Mouse (Mus musculus) neural tube, embryonic 11.5 days (tissue): Measurements from ENCODE around the gene Tln2. TPM values are rescaled to one million over a fixed set of nuclear protein-coding genes. Genes with fewer than 3 reads are reported as not detected.
A peak's percentile ranks its signal among the peaks of the same experiment; 100 is the strongest.

ENCODE experiments used
- ATAC-seq: fragments of 200-750 bp; cut with Nextera tagmentation; 2 replicates; pipeline ENCODE4 v1.8.0; 2017; ENCODE audit warnings: moderate number of reproducible peaks, mild to moderate bottlenecking, moderate TSS enrichment, moderate library complexity; ENCODE audit not compliant: insufficient read depth, low FRiP score, low TSS enrichment
- DNase-seq: peaks from one replicate; pipeline ENCODE4 v3.0.0-alpha.2; 2015; ENCODE audit warnings: low spot score
- H3K27ac ChIP-seq: fragments of 300-500 bp; sonication (generic); 2 replicates; pipeline ENCODE4 v1.5.1; 2014; ENCODE audit warnings: low read depth, mild to moderate bottlenecking, low read length
- H3K27me3 ChIP-seq: fragments of 300-500 bp; sonication (generic); 2 replicates; pipeline ENCODE4 v1.6.1; 2014; ENCODE audit warnings: mild to moderate bottlenecking, low read length, mixed read lengths; ENCODE audit not compliant: control insufficient read depth, insufficient read depth
- H3K36me3 ChIP-seq: fragments of 300-500 bp; sonication (generic); 2 replicates; pipeline ENCODE4 v1.6.1; 2014; ENCODE audit warnings: mild to moderate bottlenecking, low read length, moderate library complexity, mixed read lengths; ENCODE audit not compliant: control insufficient read depth, insufficient read depth
- H3K4me1 ChIP-seq: fragments of 300-500 bp; sonication (generic); 2 replicates; pipeline ENCODE4 v1.6.1; 2014; ENCODE audit warnings: low read length, mixed read lengths; ENCODE audit not compliant: control insufficient read depth, insufficient read depth
- H3K4me2 ChIP-seq: fragments of 300-500 bp; sonication (generic); 2 replicates; pipeline ENCODE4 v1.6.1; 2014; ENCODE audit warnings: low read depth, mild to moderate bottlenecking, moderate library complexity
- H3K4me3 ChIP-seq: fragments of 300-500 bp; sonication (generic); 2 replicates; pipeline ENCODE4 v1.5.1; 2014; ENCODE audit warnings: low read depth, low read length
- H3K9ac ChIP-seq: fragments of 300-500 bp; sonication (generic); 2 replicates; pipeline ENCODE4 v1.6.1; 2014; ENCODE audit warnings: mild to moderate bottlenecking, low read length
- H3K9me3 ChIP-seq: fragments of 300-500 bp; sonication (generic); 2 replicates; pipeline ENCODE4 v1.6.1; 2016; ENCODE audit warnings: low read length; ENCODE audit not compliant: control insufficient read depth
- whole genome bisulfite sequencing: fragments of 180-500 bp; shearing (Covaris S2); extraction: QIAGEN DNeasy Blood & Tissue Kit; methylation state at CpG from one replicate; pipeline ENCODE4 v1.1.7; 2014; 5-methylcytosine and 5-hydroxymethylcytosine counted together
- polyA plus RNA-seq: library from polyadenylated mRNA; unstranded; fragments of >200 nt; fragmentation: Nextera tagmentation; extraction: Ambion mirVana; gene quantifications from 2 replicates; pipeline ENCODE4 v1.2.1, GENCODE M21; 2014

Tln2 gene
- polyA plus RNA-seq, 1 experiment from 2014 or later = 14.6 TPM

GRCm38 (mm10) chr9:67592726-67593125 lies 33.2 kb upstream of the Tln2 start:
- Histone ChIP-seq H3K27ac (no peak overlapping the region), H3K27me3 (no peaks in the 10 kb centered on the region), H3K4me1 (no peaks in the 10 kb centered on the region), H3K36me3 (no peaks in the 10 kb centered on the region), H3K4me3 (no peak overlapping the region), H3K9me3 (no peaks in the 10 kb centered on the region), H3K4me2 (no peak overlapping the region), H3K9ac (no peak overlapping the region)
- DNase-seq (no peak), ATAC-seq (no peak)
- 91% methylated on average over 5 of the region's 5 CpGs for WGBS

DNA sequence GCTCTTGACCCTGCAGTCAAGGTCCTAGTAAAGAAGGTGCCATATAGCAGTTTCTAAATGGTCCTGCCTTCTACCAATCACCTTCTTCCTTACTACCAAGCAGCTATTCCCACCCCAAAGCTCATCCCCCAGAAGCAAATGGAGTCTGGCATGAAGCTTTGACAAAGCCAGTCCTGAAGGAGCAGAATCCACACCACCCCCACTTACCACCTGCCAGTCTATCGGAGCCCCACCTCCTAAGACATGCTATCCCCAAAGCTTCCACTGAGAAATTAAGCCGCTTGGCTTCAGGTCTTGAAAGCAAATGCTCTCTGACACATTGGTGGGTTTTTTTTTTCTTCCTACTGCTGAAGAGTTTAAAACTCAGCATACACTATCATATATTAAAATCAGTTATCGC lies 27.6 kb upstream of the Tln2 start:
- H3K27ac ChIP-seq = no peak overlapping the region
- WGBS = 87% methylated on average over 3 of the region's 3 CpGs
- no peak overlapping the region for H3K4me3 ChIP-seq
- no peaks in the 10 kb centered on the region for H3K9me3 ChIP-seq
- no peak overlapping the region for H3K9ac ChIP-seq
- H3K4me1 ChIP-seq = no peaks in the 10 kb centered on the region
- H3K4me2 ChIP-seq = no peak overlapping the region
- DNase-seq (no peak), ATAC-seq (no peak)
- no peaks in the 10 kb centered on the region for H3K27me3 ChIP-seq
- H3K36me3 ChIP-seq = no peaks in the 10 kb centered on the region

DNA sequence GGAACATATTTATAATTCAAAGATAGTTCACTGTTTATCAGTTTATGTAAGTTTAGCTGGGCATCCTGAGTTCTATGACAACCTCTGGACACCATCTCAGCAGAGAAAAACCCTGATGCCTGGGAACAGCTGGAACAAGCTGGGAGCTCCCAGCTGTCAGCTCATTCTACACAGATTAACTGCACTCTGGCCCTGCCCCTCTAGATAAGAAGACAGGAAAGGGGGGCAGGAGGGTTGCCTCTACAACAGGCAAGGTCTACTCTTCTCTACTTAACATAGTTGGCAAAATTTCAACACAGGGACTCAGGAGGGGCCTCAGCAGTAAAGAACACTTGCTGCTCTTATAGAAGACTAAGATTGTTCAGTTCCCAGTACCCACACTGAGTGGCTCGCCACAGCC lies 27.0 kb upstream of the Tln2 start:
- H3K9me3 ChIP-seq = no peaks in the 10 kb centered on the region
- no peaks in the 10 kb centered on the region for H3K4me1 ChIP-seq
- no peak overlapping the region for H3K9ac ChIP-seq
- DNase-seq = no peak
- no peak overlapping the region for H3K4me3 ChIP-seq
- no peak for ATAC-seq
- no peaks in the 10 kb centered on the region for H3K27me3 ChIP-seq
- H3K4me2 ChIP-seq = no peak overlapping the region
- no peaks in the 10 kb centered on the region for H3K36me3 ChIP-seq
- WGBS = 92% methylated on average over 1 of the region's 1 CpGs
- no peak overlapping the region for H3K27ac ChIP-seq

GRCm38 (mm10) chr9:67584871-67585270 lies 25.4 kb upstream of the Tln2 start:
- WGBS = 91% methylated on average over 10 of the region's 10 CpGs
- H3K9ac ChIP-seq = no peak overlapping the region
- no peaks in the 10 kb centered on the region for H3K9me3 ChIP-seq
- H3K36me3 ChIP-seq = no peaks in the 10 kb centered on the region
- ATAC-seq (no peak), DNase-seq (no peak)
- H3K4me2 ChIP-seq = no peak overlapping the region
- no peaks in the 10 kb centered on the region for H3K27me3 ChIP-seq
- H3K27ac ChIP-seq = no peak overlapping the region
- H3K4me1 ChIP-seq = no peaks in the 10 kb centered on the region
- no peak overlapping the region for H3K4me3 ChIP-seq

- no peak overlapping the region for H3K4me2 ChIP-seq
- no peaks in the 10 kb centered on the region for H3K36me3 ChIP-seq
- H3K9me3 ChIP-seq = no peaks in the 10 kb centered on the region
- ATAC-seq (no peak), DNase-seq (no peak)
- H3K4me1 ChIP-seq = no peaks in the 10 kb centered on the region
- WGBS = 80% methylated on average over 10 of the region's 10 CpGs
- no peak overlapping the region for H3K27ac ChIP-seq
- H3K4me3 ChIP-seq = no peak overlapping the region
- no peak overlapping the region for H3K9ac ChIP-seq
- H3K27me3 ChIP-seq = no peaks in the 10 kb centered on the region
Measured at GRCm38 (mm10) chr9:67581581-67582280, 22.2 kb upstream of the Tln2 start.

DNA sequence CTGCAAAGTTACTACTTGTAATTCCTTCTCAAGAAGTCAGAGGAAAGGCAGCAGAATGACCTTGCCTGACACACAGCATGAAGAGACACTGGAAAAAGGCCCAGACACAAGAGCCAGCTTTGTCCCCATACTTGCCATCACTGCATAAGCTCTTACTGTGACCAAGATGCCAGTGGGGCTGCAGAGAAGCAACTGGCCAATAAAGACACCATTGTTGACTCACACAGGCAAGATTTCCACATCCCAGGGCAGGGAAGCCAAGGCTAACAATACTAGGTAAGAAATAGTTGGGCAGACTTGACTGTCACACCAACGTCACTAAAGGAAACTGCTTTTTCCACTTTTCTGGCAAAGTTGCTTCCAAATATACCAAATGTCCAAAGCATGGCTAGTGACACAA lies 20.0 kb upstream of the Tln2 start:
- no peak for DNase-seq
- no peak overlapping the region for H3K4me3 ChIP-seq
- 0 out of 2 replicates have a peak, but pooled peaks cover under 1% of the 10 kb centered on the region for H3K4me1 ChIP-seq
- no peak overlapping the region for H3K27ac ChIP-seq
- ATAC-seq = no peak
- H3K9ac ChIP-seq = no peak overlapping the region
- H3K27me3 ChIP-seq = no peaks in the 10 kb centered on the region
- H3K36me3 ChIP-seq = no peaks in the 10 kb centered on the region
- no peaks in the 10 kb centered on the region for H3K9me3 ChIP-seq
- no peak overlapping the region for H3K4me2 ChIP-seq
- 76% methylated on average over 1 of the region's 1 CpGs for WGBS

- WGBS = 70% methylated on average over 7 of the region's 7 CpGs
- H3K9ac ChIP-seq = no peak overlapping the region
- H3K9me3 ChIP-seq = no peaks in the 10 kb centered on the region
- H3K27me3 ChIP-seq = no peaks in the 10 kb centered on the region
- H3K27ac ChIP-seq = no peak overlapping the region
- H3K36me3 ChIP-seq = no peaks in the 10 kb centered on the region
- no peak for DNase-seq
- peaks cover 12% of the 10 kb centered on the region for H3K4me1 ChIP-seq
- ATAC-seq = no peak
- no peak overlapping the region for H3K4me3 ChIP-seq
- no peak overlapping the region for H3K4me2 ChIP-seq
Measured at GRCm38 (mm10) chr9:67574721-67575248, 15.3 kb upstream of the Tln2 start.

DNA sequence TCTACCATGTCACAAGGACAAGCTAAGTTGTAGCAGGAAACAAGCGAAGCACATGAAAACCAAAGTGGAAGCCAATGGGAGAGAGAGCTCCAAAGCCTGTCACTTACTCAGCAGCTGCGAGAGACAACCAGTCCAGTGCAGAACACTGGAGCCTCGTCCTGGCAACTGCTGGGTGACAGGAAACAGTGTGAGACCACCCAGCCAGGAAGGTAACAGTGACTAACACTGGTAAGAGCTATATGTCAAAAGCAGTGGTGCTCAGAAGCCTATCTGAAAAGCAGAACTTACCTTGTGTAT lies 14.1 kb upstream of the Tln2 start:
- no peaks in the 10 kb centered on the region for H3K27me3 ChIP-seq
- ATAC-seq = no peak
- H3K9me3 ChIP-seq = no peaks in the 10 kb centered on the region
- WGBS = 43% methylated on average over 3 of the region's 3 CpGs
- H3K4me1 ChIP-seq = peaks cover 12% of the 10 kb centered on the region
- H3K4me2 ChIP-seq = no peak overlapping the region
- no peak overlapping the region for H3K9ac ChIP-seq
- no peak for DNase-seq
- H3K27ac ChIP-seq = 0 out of 2 replicates have a peak overlapping the region, but pooled peaks have one; percentile 23
- no peak overlapping the region for H3K4me3 ChIP-seq
- H3K36me3 ChIP-seq = no peaks in the 10 kb centered on the region
